Mouse (Mus musculus) liver, embryonic 14.5 days (tissue): ENCODE data around the gene Srrd. TPM values are rescaled to one million over a fixed set of nuclear protein-coding genes. Genes with fewer than 3 reads are reported as not detected.

Source experiments
- ATAC-seq: fragments of 200-750 bp; cut with Nextera tagmentation; 2 replicates; pipeline ENCODE4 v1.8.0; 2017; ENCODE audit warnings: moderate number of reproducible peaks, mild to moderate bottlenecking, moderate library complexity; ENCODE audit not compliant: insufficient read depth
- DNase-seq, 3 experiments: peaks; one replicate each; pipeline ENCODE4 v3.0.0-alpha.2; 2012 to 2013; ENCODE audit warnings: low read depth in 3 of 3, low spot score in 3 of 3
- H3K27ac ChIP-seq: fragments of 300-500 bp; sonication (generic); 2 replicates; pipeline ENCODE4 v1.5.1; 2014; ENCODE audit warnings: moderate library complexity, mild to moderate bottlenecking, control low read depth, inconsistent platforms
- H3K27me3 ChIP-seq: fragments of 300-500 bp; sonication (generic); 2 replicates; pipeline ENCODE4 v1.6.1; 2014; ENCODE audit warnings: mild to moderate bottlenecking, low read length, moderate library complexity; ENCODE audit not compliant: control insufficient read depth, insufficient read depth
- H3K36me3 ChIP-seq: fragments of 300-500 bp; sonication (generic); replicated peaks from 2 replicates; pipeline ENCODE4 v1.6.1; 2014; ENCODE audit warnings: low read depth; ENCODE audit not compliant: control insufficient read depth, insufficient read depth
- H3K4me1 ChIP-seq, 2 experiments: fragments of 200-500 bp in 1 of 2; fragments of 300-500 bp in 1 of 2; sonication (generic) in 1 of 2; replicated peaks; 2 replicates each; pipeline ENCODE4 v1.6.1; 2012 to 2014; ENCODE audit warnings: antibody characterized with exemption in 1 of 2, inconsistent platforms in 1 of 2, low read length in 1 of 2; ENCODE audit not compliant: control insufficient read depth in 2 of 2, insufficient read depth in 2 of 2
- H3K4me2 ChIP-seq: fragments of 300-500 bp; sonication (generic); 2 replicates; pipeline ENCODE4 v1.6.1; 2014; ENCODE audit warnings: low read depth, mild to moderate bottlenecking, control low read depth, moderate library complexity
- H3K4me3 ChIP-seq, 2 experiments: fragments of 200-500 bp in 1 of 2; fragments of 300-500 bp in 1 of 2; sonication (generic) in 1 of 2; 2 replicates each; pipeline ENCODE4 v1.5.1; 2012 to 2014; ENCODE audit warnings: low read depth in 2 of 2, low read length in 2 of 2, mild to moderate bottlenecking in 2 of 2, control low read depth in 1 of 2, inconsistent platforms in 1 of 2, moderate library complexity in 1 of 2; ENCODE audit not compliant: insufficient read depth in 1 of 2
- H3K9ac ChIP-seq: fragments of 300-500 bp; sonication (generic); replicated peaks from 2 replicates; pipeline ENCODE4 v1.6.1; 2014; ENCODE audit warnings: mild to moderate bottlenecking, control low read depth, moderate library complexity
- H3K9me3 ChIP-seq: fragments of 300-500 bp; sonication (generic); 2 replicates; pipeline ENCODE4 v1.6.1; 2016; ENCODE audit warnings: low read length, mixed read lengths; ENCODE audit not compliant: control insufficient read depth
- CTCF ChIP-seq: IDR thresholded peaks from 2 replicates; pipeline ENCODE4 v1.5.1; 2016; ENCODE audit warnings: antibody characterized with exemption, low read depth, control low read depth
- EP300 ChIP-seq: IDR thresholded peaks from 2 replicates; pipeline ENCODE4 v1.6.1; 2016; ENCODE audit warnings: antibody characterized with exemption, low read depth
- WGBS: fragments of 180-500 bp; shearing (Covaris S2); extraction: QIAGEN DNeasy Blood & Tissue Kit; methylation state at CpG from one replicate; pipeline ENCODE4 v1.1.7; 2014; ENCODE audit not compliant: insufficient replicate concordance; 5-methylcytosine and 5-hydroxymethylcytosine counted together
- polyA plus RNA-seq, 2 experiments: library from polyadenylated mRNA; depleted of rRNA in 1 of 2; stranded (reverse) in 1 of 2; unstranded in 1 of 2; fragments of >200 nt; fragmentation: Nextera tagmentation in 1 of 2; extraction: Ambion mirVana in 1 of 2; gene quantifications; 2 replicates each; pipeline versions ENCODE4 v1.2.1 to v1.2.3; 2012 to 2014

Srrd gene
- polyA plus RNA-seq, 2 experiments = 13.3 to 16.0 TPM

- no peaks in the 10 kb centered on the region; the same call in 1 of the 2 replicates for H3K36me3 ChIP-seq
- no peaks in the 10 kb centered on the region for H3K27me3 ChIP-seq
- peaks cover 0 to 15% of the 10 kb centered on the region in 2 experiments; a peak in 2 of 4 replicates for H3K4me1 ChIP-seq
- DNase-seq (no peak), ATAC-seq (no peak)
- no peaks in the 10 kb centered on the region for H3K9me3 ChIP-seq
- WGBS = 80% methylated on average over 8 of the region's 8 CpGs
- no peak overlapping the region for H3K9ac ChIP-seq
- no peak overlapping the region for H3K4me3 ChIP-seq
- H3K4me2 ChIP-seq = no peak overlapping the region
- no peak overlapping the region for H3K27ac ChIP-seq
- no peak for TF ChIP-seq EP300
- no peak for TF ChIP-seq CTCF
Observed at GRCm38 (mm10) chr5:112349169-112349568, 6.3 kb upstream of the Srrd start.

- 50% methylated on average over 16 of the region's 16 CpGs for WGBS
- Histone ChIP-seq H3K9ac (no peak overlapping the region; the same call in 1 of the 2 replicates), H3K27me3 (no peaks in the 10 kb centered on the region), H3K9me3 (no peaks in the 10 kb centered on the region), H3K4me3 (no peak overlapping the region), H3K36me3 (no peaks in the 10 kb centered on the region; the same call in 1 of the 2 replicates), H3K4me1 (peaks cover 5 to 28% of the 10 kb centered on the region in 2 experiments), H3K27ac (no peak overlapping the region), H3K4me2 (no peak overlapping the region)
- DNase-seq (no peak), ATAC-seq (no peak)
- 0 out of 2 replicates have a peak, but pooled peaks have one; percentile 7 for TF ChIP-seq CTCF
- TF ChIP-seq EP300 = no peak
Observed at GRCm38 (mm10) chr5:112346211-112346965, 3.5 kb upstream of the Srrd start.

DNA sequence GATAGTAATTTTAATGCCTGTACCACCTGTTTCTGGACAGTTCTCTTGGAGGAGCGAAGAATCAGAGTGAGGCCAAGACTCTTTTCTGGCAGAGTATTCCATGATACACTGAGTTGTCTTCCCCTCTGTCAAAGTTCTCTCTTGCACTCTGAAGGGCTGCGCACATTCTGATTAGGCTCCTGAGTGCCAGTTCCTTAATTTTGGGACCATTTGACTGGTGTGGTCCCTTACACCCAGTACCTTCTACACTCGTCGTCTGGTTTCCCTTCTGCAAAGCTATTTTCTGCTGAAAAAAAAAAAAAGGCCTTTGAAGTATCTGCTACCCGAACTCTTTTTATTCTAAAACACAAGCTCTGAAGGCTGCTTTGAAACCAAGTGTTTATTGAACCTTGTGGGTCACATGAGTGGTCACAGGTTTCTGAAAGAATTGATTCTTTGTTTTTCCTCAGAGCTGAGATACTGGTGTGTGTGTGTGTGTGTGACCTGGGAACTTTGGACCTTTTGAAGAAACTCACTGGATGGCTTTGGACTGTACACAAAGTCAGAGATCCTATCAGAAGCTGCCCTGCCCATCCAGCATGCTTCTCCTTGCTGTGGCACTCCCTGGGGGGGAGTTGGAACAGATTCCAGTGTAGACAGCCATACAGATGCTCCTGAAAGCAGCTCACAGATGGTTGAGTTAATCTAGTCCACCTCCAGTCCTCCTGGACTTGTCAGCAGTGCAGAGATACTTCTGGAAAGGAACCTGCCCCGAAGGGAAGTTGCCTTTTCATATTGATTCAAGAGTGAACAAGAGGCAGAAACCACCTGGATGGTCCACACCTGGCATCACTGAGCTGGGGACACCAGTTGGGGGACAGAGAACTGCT, 1.5 kb upstream of the Srrd start:
- H3K9ac ChIP-seq = no peak overlapping the region
- no peaks in the 10 kb centered on the region for H3K27me3 ChIP-seq
- H3K4me3 ChIP-seq = no peak overlapping the region
- H3K4me1 ChIP-seq = peaks cover 5 to 28% of the 10 kb centered on the region in 2 experiments
- 71% methylated on average over 6 of the region's 6 CpGs for WGBS
- peak overlapping the region; percentile 87 for H3K4me2 ChIP-seq
- peak overlapping the region; percentile 12; the same call in 1 of the 2 replicates for H3K27ac ChIP-seq
- H3K36me3 ChIP-seq = no peaks in the 10 kb centered on the region
- no peak for DNase-seq
- TF ChIP-seq EP300 (no peak), CTCF (no peak)
- no peaks in the 10 kb centered on the region for H3K9me3 ChIP-seq
- ATAC-seq = no peak

DNA sequence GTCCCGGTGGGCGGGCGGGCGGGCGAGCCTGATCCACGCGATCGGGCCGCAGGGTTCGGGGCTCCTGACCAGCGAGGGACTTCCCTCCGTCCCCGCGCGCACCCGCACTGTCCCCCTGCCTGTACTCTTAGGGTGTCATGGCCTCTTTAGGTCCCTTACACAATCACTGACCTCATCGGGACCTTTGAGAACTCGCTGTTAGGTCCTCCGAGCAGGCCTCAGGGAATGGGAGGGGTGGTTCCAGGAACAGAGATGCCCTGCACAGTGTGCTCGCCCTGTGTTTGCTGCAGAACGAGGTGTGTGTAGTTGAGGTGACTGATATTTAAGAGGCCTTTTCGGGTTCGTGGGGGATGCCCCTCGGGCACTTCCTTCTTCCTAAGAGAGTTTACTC, 360 bp upstream of the Srrd start:
- under 1% methylated on average over 24 of the region's 24 CpGs for WGBS
- Histone ChIP-seq H3K9me3 (no peaks in the 10 kb centered on the region), H3K4me2 (peak overlapping the region; percentile 87), H3K27ac (peak overlapping the region; percentile 54), H3K4me1 (peaks cover 5 to 28% of the 10 kb centered on the region in 2 experiments), H3K9ac (peak overlapping the region; percentile 85), H3K36me3 (peaks cover 6% of the 10 kb centered on the region), H3K4me3 (peak overlapping the region; percentile 97 to 98), H3K27me3 (no peaks in the 10 kb centered on the region)
- TF ChIP-seq EP300 = no peak
- no peak for TF ChIP-seq CTCF
- ATAC-seq (peak; percentile 72), DNase-seq (peak in 1 of 3 experiments; percentile 66)

DNA sequence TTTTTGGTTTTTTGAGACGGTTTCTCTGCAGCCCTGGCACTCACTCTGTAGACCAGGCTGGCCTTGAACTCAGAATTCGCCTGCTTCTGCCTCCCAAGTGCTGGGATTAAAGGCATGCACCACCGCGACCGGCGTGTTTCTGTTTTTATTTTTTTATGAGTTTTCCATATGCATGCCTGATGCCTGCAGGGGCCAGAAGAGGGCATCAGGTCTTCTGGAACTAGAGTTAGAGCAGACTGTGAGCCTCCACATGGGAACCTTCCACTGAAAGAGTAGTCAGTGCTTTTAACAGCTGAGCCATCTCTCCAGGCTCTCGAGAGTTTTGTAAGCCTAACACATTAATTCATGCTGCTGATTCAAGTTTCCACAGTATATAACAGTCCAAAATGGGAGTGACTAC, 3.6 kb downstream of the Srrd start:
- no peak overlapping the region for H3K9ac ChIP-seq
- H3K4me1 ChIP-seq = peaks cover 5 to 14% of the 10 kb centered on the region in 2 experiments
- H3K9me3 ChIP-seq = no peaks in the 10 kb centered on the region
- H3K36me3 ChIP-seq = peaks cover 44% of the 10 kb centered on the region
- no peak for ATAC-seq
- H3K27ac ChIP-seq = no peak overlapping the region
- no peak overlapping the region for H3K4me3 ChIP-seq
- no peaks in the 10 kb centered on the region for H3K27me3 ChIP-seq
- no peak for DNase-seq
- TF ChIP-seq CTCF (no peak), EP300 (no peak)
- no peak overlapping the region for H3K4me2 ChIP-seq
- WGBS = 63% methylated on average over 7 of the region's 7 CpGs
